Mouse (Mus musculus) left cerebral cortex, adult 8-10 months (tissue): ENCODE data around the gene Drc7. TPM values are rescaled to one million over a fixed set of nuclear protein-coding genes. Genes with fewer than 3 reads are reported as not detected.
"Not testable (repeated sequence)": the region's sequence is repeated elsewhere in the genome, so short reads cannot be mapped to it uniquely, and the experiment has no call there.

Experiments
- DNase-seq, 2 experiments: peaks; one replicate each; pipeline ENCODE4 v3.0.0; 2022; ENCODE audit warnings: low spot score in 2 of 2
- total RNA-seq, 4 experiments: library from RNA; stranded (reverse); gene quantifications; 2 replicates each; pipeline ENCODE4 v1.2.4; 2022

The Drc7 gene
- total RNA-seq, result 1 to 10 TPM; 1.2 to 2.6 (median 1.9) TPM

DNA sequence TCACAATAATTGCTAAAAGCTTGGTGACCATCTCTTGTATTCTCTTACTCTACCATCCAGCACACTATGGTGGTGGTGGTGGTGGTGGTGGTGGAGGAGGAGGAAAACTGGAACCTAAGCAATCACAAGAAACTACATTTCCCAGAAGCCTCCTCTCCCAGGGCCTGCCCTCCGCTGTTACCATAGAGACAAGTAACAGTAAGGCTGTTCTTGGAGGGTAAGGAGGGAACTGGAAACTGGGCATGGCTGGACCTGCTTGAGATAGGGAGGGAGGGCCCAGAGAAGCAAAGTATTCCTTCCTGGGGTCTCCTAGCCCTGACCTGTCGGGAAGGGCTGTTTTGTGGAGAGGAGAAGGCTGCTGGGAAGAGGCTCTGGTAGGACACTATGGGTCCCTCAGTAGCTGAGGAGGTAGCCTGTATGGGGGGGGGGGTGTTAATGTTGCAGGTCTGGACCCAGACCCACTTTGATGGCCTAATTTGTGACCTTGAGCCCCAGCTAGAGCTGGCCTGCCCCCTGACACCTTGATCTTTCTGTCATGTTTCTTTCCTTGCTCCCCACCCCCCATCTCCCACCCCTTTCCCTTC is at the start of gene Drc7:
Drc7 (plus strand) TSS at position 177 of the 584 bp plus-strand sequence.
- DNase-seq, result no peak

DNA sequence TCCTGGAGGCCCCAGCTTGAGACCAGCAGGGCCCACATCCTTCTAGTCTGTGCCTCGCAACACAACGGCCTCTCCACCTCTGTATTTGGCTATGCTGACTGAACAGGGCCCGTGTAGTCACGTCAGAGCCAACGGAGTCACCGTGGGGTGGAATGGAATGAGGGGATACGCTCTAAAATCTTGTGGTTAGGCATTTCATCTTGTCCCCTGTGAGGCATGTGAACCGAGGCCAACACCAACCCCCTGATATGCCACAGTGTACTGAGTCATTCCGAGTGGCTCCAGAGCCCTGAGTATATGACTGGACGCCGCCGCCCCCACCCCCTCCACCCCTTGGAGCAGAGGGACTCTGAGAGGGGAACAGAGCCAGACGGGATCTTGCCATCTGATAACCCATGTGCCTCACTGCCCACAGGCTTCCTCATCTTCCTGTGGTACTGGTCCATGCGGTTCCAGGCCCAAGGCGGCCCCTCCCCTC is 42.4 kb upstream of the Drc7 start:
- no peak for DNase-seq

DNA sequence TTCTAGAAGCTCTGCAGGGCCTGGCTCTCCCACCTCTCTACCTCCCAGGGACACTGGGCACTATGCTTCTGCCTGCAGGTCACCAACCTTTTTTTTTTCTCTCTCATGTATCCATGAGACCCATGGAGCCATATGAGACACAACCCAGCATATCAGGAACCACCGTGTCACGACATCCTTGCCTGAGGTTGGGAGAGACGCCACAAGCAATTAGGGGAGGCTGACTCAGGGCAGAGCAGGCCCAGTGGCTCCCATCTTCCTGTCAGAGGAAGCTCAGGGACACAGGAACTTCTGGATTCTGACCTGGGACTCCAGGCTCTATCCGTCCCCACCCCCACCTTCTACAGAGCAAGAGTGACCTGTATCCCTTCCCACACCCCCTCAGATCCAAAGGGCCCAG is 39.0 kb upstream of the Drc7 start:
- DNase-seq, result no peak

DNA sequence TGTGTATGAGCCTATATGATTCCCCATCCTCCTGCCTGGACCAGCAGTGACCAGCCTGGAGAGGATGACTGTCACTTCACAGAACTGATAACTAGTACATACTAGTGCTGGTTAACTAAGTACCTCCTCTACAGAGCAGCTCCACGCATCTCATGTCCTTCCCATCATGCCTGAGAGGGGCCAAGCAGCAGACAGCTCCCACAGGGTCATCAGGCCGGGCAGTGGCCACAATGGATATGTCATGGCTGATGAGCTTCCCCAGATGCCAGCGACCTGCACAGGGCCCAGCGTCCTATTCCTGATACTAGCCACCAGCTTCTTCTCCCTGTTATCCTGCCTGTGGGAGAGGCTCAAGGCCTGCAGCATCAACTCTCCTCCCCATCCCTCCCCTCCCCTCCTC is 38.2 kb upstream of the Drc7 start:
- no peak for DNase-seq

DNA sequence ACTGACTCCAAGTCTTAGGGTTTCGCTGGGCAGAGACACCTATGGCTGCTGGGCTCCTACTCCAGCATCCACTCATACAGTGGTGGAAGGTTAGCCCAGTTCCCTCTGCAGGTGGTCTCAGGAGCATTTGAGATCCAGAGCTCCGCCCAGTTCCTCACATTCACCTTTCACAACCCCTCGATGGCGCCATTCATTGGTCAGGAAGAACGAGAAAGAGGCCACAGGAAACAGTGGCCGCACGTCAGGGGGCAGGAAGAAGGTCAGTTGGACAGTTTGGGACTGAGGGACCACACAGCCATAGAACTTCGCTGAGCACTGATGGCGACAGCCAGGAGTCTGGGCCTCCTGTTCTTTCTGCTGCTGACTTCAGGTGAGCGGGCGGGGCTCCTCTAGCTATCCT is 37.5 kb upstream of the Drc7 start, which contains the start of gene Adgrg3:
Adgrg3 (plus strand) TSS at position 242 of the 400 bp plus-strand sequence.
- DNase-seq, result no peak

DNA sequence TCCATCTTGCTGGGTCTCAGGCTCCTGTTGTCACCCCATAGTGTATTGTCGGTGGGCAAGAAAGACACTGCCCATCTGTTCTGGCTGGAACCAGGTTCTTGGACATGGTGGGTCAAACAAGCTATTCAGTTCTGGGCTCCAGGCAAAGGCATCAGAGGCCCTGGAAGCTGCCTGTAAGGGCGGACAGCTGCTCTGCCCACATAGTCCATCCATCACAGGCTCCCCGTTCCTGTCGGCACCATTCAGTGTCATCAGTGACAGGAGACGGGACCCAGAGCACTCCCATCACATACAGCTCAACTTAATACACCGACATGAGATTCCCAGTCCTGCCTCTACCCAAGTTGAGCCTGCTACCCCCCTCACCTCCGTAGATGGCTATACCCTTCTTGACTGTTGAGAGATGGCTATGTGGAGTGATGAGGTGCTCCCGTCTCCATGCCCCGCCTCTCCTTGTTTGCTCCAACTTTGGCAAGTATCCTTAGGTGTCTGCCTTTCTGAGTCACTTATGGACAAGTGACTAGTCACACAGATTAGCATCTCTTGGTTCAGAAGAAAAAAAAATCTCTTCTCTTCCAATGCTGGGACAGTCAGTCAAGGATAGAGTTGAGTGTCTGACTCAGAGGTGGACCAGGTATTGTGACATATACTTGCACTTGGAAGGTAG is 36.8 kb upstream of the Drc7 start:
- no peak for DNase-seq

DNA sequence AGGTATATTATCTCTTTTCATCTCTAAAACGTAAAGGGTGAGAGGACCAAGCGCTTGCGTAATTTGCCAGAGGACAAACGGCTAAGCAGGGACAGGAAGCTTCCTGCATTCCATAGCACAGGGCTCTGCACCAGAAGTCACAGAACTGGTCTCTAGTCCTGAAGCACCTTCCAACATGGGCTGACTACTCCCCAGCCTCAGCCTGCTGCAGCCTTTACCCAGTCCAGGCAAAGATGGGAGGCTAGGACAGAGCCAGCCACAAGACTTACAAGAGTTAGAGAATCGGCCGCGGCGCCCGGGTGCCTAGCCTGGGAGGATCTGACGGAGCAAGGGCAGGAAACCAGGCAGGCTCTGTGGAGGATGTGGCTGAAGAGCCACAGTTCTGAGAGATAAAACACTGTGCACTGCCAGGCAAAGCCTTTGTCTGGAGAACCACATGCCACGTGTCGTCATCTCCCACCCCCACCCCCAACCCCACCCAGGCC is 34.6 kb upstream of the Drc7 start:
- no peak for DNase-seq

DNA sequence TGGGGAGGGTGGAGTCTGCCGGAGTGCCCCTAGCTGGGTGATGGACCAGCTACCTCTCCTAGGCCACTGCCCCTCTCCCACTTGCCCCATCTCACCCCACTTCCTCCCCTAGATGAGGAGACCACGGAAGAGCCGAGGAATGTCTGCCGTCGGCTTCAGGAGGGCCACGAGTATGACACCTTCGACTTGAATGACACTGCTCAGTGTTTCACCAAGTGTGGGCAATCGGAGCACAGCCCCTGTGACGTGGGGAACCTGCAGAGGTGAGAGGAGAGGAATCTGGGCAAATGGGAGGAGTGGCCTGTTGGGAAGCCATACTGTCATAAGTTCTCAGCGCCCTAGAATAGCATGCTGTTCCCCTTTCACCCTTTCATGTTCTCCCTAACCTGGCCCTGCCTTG is 34.1 kb upstream of the Drc7 start:
- DNase-seq, result no peak

DNA sequence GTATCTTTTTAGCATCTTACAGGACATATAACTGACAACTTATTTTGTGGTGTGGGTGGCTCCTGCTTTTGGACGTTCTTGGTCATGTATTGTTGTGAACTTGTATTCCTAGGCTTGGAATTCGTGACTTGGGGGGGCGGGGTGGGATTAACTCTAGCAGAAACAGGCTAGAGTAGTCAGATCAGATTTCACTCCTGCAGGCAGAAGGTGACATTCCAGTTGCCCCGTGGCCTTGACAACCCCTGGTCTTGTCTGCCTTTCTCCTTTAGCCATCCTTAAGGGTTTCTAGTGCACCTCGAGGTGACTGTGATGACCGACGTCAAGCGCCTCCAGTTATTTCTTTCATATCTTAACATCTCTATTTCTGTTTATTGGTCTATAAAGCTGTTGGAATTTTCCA is 31.7 kb upstream of the Drc7 start:
- DNase-seq, result no peak

DNA sequence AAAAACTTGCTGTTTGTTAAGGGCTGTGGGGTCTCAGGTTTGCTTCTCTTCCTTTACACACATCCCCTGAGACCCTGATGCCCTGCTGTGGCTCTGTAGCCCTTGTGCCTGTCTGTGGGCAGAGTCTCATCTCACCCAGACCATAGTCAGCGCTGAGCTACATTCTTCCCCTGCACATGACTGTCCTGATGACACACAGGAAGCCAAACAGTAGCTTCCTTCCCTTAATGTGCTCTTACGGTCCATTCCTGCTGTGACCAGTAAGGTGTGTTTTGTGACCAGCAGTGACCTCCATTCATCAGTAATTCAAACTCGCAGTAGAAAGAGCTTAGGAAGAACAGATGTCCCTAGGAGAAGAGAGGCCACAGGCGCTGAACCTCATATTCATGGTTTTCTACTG is 30.5 kb upstream of the Drc7 start:
- DNase-seq, result no peak

DNA sequence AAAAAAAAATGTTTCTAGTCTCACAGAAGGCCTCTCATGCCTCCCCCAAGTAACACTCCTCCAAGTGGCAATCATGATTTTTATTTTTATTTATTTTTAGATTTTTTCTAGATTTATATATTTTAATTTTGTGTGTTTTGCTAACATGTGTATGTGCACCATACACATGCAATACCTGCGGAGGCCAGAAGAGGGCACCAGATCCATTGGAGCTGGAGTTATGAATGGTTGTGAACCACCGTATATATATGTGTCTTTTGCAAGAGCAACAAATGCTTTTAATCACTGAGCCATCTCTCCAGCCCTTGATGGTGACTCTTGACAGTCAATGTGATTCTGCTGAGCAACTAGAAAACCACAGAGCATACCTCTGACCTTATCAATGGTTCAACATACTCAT is 29.5 kb upstream of the Drc7 start:
- DNase-seq, result no peak

DNA sequence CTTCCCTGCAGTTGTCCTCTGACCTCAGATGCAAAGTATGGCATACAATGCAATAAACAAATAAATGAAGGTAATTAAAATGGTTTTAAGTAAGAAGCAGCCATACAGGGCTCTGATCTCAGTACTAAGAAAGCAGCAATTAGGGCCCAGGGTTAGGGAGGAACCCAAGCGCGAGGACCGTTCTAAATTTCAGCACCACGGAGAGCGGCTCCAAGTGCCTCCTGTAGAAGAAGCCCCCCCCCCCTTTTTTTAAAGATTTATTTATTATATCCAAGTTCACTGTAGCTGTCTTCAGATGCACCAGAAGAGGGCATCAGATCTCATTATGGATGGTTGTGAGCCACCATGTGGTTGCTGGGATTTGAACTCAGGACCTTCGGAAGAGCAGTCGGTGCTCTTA is 26.5 kb upstream of the Drc7 start:
- DNase-seq, result not testable (repeated sequence)

DNA sequence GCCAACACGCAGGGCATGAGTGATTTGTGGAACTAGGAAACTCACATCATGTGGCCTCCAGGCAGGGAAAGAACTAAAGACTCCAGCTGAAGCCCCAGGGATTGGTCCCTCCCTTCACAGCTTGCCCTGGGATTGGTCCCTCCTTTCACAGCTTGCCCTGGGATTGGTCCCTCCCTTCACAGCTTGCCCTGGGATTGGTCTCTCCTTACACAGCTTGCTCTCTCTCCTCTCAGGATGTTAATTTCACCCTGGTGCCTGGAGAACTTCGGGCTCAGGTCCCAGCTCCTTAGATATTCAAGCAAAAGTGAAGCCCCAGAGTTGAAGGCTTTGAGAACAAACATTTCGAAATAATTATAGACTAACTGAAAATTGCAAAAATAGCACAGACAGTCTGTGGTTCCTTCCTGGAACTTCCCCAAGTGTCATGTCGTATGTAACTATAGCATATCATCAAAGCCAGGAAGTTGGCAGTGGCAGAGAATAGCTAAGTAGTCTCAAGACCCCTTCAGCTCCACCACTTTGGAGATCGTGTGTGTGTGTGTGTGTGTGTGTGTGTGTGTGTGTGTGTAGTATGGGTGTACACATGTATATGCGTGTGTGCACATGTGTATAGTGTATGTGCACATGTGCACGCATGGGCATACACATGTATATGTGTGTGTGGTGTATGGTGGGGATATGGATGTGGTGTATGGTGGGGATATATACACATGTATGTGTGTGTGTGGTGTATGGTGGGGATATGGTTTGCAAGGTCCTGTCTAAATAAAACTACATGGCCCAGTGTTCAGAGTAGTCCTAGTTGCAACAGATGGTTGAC is 17.6 kb upstream of the Drc7 start:
- DNase-seq, result peak in 1 of 2 experiments; percentile 37

DNA sequence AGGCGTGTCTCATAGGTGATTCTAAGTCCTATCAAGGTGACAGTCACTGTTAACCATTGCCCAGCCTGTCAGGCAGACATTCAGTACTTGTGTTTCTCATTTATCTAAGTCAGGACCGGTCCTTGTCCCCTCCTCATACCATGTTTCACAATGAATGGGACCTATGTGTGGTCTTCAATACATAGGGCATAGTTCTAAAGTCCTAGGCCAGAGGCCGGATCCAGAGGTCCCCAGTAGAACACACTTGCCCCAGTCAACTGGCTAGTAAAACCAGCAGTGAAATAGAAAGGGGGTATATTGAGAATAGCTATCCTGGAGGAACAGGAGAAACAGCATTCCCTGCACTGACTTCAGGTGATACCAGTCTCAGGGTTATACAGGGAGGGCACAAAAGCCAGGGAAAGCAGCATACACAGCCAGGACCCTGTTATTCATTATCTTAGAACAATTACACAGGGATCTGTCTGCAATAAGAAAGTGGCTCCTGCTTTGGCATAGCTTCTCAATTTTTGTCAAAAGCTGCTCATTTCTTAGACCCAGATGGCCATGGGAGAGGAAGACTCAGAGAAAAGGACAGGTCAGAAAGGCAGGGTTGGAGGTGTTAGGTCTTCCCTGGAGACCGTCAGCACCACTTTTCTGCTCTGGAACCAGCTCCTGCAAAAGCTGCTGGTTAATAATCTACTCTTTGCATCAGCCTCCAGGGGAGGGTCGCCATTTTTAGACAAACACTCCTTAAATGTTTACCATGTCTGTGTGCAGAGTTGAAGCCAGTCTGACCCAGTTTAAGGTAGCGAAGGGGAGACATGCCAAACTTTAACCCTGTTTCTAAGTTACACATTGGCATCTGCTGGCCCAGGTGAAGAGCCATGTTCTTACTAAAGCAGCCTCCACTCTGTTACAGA is 12.8 kb upstream of the Drc7 start:
- DNase-seq, result no peak

DNA sequence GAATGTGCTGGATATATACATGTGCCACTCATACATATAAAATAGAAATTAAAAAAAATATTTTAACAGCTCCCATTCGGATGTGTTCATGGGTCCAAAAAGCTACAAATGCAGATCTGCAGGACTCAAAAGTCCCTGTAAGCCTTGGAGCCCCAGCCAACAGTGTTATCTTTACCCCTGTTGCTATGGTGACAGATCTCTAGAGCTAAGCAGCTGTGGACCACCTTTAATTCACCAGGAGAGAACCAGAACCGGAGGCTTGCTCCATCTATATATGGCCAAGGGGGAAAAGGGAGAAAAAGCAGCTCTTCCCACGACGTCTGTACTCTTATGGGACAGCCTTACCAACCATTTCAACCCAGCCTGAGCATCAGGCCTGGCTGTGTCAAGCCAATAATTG is 10.1 kb upstream of the Drc7 start:
- DNase-seq, result no peak

DNA sequence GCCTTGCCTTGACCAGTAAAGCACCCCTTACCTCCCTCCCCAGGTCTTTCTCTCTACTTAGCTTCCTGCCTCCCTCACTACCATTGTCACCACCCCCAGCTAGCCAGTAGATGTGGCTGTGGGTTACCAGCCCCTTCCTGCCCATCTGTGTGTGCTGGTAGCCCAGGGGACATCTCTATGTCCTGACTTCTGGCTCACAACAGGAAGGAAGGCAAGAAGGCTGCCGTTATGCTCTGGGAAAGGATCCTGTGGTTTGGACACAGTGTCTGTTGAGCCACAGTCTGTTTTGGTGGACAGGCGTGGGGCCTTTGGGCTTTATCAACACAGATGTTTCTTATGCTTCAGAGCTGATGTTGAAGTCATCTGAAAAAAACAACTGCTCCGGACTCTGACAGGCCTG is 7.9 kb upstream of the Drc7 start:
- DNase-seq, result no peak

DNA sequence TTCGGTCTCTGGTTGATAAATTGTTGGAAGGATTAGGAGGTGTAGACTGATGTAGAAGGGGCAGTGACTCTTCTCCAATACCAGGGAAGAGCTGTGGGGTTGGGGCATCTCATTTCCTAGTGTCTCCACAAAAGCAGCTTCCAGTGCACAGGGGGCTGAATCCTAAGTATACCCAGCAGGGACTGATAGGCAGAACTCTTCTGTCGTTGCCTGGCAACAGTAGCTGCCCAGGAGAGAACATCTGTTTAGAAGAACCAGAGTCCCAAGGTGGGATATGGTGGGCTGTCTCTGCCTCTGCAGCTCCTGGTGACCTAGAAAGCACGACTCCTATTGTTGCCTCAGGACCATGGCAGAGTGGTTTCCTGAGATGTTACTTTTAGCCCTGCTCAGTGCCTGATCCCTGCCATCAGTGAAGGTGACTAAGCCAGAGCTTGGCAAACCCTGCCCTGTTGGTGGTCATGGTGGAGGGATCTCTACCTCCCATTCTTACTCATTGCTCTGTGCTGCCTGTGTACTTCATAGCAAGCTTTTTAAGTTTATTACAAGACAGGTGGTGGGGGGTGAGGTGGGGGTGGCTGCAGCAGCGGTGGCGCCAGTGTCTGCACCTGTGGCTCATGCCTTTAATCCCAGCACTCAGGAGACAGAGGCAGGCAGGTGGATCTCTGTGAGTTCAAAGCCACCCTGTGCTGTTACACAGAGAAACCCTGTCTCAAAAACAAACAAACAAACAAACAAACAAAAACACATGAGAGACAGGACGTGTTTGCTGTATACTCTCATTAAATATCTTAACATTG is 6.8 kb upstream of the Drc7 start:
- no peak for DNase-seq

DNA sequence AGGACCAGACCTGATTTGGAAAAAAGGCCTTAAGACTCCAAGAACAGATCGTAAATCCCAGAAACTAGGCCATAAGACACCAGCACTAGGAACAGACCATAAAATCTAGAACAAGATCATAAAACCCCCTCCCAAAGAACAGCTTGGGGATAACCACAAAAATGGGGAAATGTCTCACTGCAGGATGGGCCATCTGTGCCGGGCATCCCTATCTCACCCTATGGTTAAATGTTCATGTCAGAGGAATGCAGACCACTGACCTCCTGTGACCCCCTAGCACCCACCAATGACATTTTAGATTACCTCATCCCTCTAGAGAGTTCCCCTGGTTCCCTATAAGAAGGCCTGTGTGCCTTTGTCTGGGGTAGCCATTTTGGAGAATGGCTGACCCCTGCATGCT is 5.3 kb upstream of the Drc7 start:
- no peak for DNase-seq

DNA sequence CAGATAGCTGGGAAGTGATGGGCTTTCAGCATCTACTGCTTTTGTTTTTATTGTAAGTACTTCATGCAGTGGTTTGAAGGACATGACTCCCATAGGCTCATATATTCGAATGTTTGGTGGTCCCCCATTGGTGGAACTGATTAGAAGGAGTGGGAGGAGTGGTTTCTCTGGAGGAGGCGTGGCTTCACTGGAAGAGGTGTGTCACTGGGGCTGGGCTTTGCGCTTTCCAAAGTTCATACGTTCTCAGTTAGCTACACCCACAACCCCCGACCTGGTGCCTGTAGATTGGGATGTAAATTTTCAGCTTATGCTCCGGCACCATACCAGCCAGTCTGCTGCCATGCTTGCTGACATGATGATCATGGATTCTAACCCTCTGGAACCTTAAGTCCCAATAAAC is 465 bp upstream of the Drc7 start:
- no peak for DNase-seq

DNA sequence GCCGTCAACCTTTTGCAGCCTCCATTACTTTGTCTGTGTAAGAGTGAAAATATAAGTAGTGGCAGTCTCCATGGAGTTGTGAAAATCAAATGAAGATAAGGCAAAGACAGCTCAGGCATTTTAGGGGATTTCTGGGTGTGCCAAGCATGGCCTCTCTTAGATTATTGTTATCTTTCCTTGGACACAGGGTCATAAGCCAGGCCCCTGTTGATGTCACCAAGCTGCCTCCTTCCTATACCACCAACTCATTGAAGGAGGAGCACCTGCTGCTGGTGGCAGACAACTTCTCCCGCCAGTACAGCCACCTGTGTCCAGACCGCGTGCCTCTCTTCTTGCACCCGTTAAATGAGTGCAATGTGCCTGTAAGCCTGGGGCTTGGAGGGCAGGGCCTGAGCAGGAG is 1.5 kb downstream of the Drc7 start:
- DNase-seq, result no peak
